Mouse (Mus musculus) midbrain, embryonic 16.5 days (tissue): ENCODE results near the gene Nfatc3. TPM values are rescaled to one million over a fixed set of nuclear protein-coding genes. Genes with fewer than 3 reads are reported as not detected.
A peak's percentile ranks its signal among the peaks of the same experiment; 100 is the strongest.
"Not testable (repeated sequence)": the region's sequence is repeated elsewhere in the genome, so short reads cannot be mapped to it uniquely, and the experiment has no call there.

ENCODE experiments used
- ATAC-seq: fragments of 200-750 bp; cut with Nextera tagmentation; 2 replicates; pipeline ENCODE4 v1.8.0; 2017; ENCODE audit warnings: moderate TSS enrichment
- H3K27ac ChIP-seq: fragments of 300-500 bp; sonication (generic); 2 replicates; pipeline ENCODE4 v1.5.1; 2014; ENCODE audit warnings: mild to moderate bottlenecking, low read length, mixed read lengths
- H3K27me3 ChIP-seq: fragments of 300-500 bp; sonication (generic); 2 replicates; pipeline ENCODE4 v1.6.1; 2014; ENCODE audit warnings: low read depth, low read length, mixed read lengths; ENCODE audit not compliant: control insufficient read depth, insufficient read depth
- H3K36me3 ChIP-seq: fragments of 300-500 bp; sonication (generic); 2 replicates; pipeline ENCODE4 v1.6.1; 2014; ENCODE audit warnings: mild to moderate bottlenecking, low read length, moderate library complexity, mixed read lengths; ENCODE audit not compliant: control insufficient read depth, insufficient read depth
- H3K4me1 ChIP-seq: fragments of 300-500 bp; sonication (generic); 2 replicates; pipeline ENCODE4 v1.6.1; 2014; ENCODE audit warnings: mild to moderate bottlenecking, low read length, mixed read lengths; ENCODE audit not compliant: control insufficient read depth, insufficient read depth
- H3K4me2 ChIP-seq: fragments of 300-500 bp; sonication (generic); 2 replicates; pipeline ENCODE4 v1.6.1; 2014; ENCODE audit warnings: mild to moderate bottlenecking, low read length, mixed read lengths
- H3K4me3 ChIP-seq: fragments of 300-500 bp; sonication (generic); 2 replicates; pipeline ENCODE4 v1.5.1; 2014; ENCODE audit warnings: low read depth, mild to moderate bottlenecking, low read length, moderate library complexity, mixed read lengths
- H3K9ac ChIP-seq: fragments of 300-500 bp; sonication (generic); 2 replicates; pipeline ENCODE4 v1.6.1; 2014; ENCODE audit warnings: low read depth, low read length, mixed read lengths
- H3K9me3 ChIP-seq: fragments of 300-500 bp; sonication (generic); replicated peaks from 2 replicates; pipeline ENCODE4 v1.6.1; 2014; ENCODE audit warnings: mild to moderate bottlenecking, low read length, mixed read lengths; ENCODE audit not compliant: control insufficient read depth, poor library complexity, severe bottlenecking
- WGBS: fragments of 180-500 bp; shearing (Covaris S2); extraction: QIAGEN DNeasy Blood & Tissue Kit; methylation state at CpG from one replicate; pipeline ENCODE4 v1.1.7; 2014; 5-methylcytosine and 5-hydroxymethylcytosine counted together
- polyA plus RNA-seq: library from polyadenylated mRNA; unstranded; fragments of >200 nt; fragmentation: Nextera tagmentation; extraction: Ambion mirVana; gene quantifications from 2 replicates; pipeline ENCODE4 v1.2.1, GENCODE M21; 2015

Nfatc3 gene
- polyA plus RNA-seq: 2.1 and 3.2 TPM in 2 replicates

DNA sequence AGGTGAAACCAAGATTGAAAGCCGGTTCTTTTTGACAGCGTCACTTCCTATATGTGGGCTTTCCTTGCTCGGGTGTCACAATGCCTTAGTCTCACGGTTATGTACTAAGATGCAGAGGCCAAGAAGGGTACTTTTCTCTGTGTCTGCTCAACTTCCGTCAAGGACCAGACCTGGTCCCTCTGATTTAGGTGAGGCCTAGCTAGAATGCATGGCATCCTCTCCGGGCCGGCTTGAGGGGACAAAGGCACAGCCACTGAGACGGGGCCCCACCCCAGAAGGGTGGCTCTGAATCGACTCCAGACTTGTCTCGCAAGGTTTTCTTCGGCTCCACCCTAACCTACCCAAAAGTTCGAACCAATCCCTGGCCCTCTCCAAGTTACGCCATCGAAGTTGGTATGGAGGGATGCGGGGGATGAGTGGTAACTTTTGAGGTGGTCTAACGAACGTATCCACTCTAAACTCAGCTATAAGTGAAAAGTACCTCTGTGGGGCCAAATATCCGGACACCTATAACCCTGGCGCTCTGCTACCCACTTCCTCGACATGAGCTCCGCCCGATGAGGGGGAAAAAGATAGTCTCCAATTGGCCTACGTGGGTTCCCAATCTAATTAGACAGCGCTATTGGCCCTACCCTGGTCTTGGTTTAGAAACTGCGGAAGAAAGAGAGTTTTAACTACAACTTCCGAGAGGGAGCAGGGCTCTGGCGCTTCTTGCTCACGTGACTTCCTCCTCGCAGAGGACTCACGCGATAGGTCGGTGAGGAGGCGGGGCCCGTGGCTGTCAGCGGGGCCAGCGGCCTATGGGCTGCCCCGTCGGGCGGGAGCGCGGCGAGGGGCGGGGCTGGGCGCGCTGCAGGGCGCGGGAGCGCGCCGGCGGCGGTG lies at the start of gene Nfatc3:
TSS of gene Nfatc3 (plus strand) at position 110 of the 882 bp plus-strand sequence.
- 2% methylated on average over 33 of the region's 52 CpGs for WGBS
- H3K27me3 ChIP-seq: no peaks in the 10 kb centered on the region

DNA sequence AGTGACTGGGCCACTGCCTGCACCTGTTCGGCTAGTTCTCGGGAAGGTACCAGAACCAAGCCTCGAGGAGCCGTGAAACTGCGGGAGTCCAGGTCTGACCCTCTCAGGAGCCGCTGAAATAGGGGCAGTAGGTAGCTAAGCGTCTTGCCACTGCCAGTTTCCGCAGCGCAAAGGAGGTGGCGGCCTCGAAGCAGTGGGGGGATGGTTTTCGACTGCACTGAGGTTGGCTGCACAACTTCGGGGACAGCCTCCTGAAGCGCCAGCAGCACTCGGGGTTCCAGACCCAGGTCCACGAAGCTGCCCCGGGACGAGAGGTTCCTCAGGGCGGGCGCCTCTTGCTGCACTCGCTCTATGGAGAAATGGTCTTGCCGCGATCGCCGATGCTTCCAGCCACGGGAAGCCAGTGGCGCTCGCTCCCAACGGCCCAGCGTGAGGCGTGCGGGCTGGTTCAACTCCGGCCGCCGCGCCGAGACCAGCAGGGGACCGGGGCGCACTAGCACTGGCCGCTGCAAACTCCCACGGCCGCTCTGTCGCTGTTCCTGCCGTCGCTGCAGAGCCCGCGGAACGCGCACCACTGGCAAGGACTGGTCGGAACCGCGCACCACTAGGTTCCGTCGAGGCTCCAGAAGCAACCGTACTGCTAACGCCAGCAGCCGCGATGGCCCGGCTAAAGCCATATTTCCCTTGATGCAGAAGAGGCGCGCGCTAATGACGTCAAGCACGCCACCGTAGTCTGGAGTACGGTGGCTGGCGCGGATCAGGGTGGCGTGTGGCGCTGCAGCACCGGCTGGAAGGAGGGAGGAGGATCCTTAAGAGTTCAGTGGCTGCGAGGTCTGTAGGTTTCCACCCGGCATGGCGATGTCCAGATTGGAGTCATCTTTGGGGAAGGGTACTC lies 47.6 kb upstream of the Nfatc3 start:
- H3K9ac ChIP-seq: peak overlapping the region; percentile 87
- H3K4me3 ChIP-seq: peak overlapping the region; percentile 93
- under 1% methylated on average over 74 of the region's 74 CpGs for WGBS
- H3K27ac ChIP-seq: peak overlapping the region; percentile 78
- no peaks in the 10 kb centered on the region for H3K9me3 ChIP-seq
- peaks cover 16% of the 10 kb centered on the region for H3K4me1 ChIP-seq
- H3K36me3 ChIP-seq: 0 out of 2 replicates have a peak, but pooled peaks cover 4% of the 10 kb centered on the region
- no peaks in the 10 kb centered on the region for H3K27me3 ChIP-seq
- peak; percentile 96 for ATAC-seq
- peak overlapping the region; percentile 97 for H3K4me2 ChIP-seq

More for the DNA sequence above, at the start of gene Nfatc3:
- H3K4me2 ChIP-seq: peak within 1 kb of the TSS; percentile 81
- H3K27ac ChIP-seq: peak within 1 kb of the TSS; percentile 87
- H3K4me3 ChIP-seq: peak within 1 kb of the TSS; percentile 52
- H3K9ac ChIP-seq: peak within 1 kb of the TSS; percentile 70
- peak; percentile 98 for ATAC-seq
- no peaks in the 10 kb centered on the region for H3K36me3 ChIP-seq
- H3K4me1 ChIP-seq: peaks cover 24% of the 10 kb centered on the region
- H3K9me3 ChIP-seq: no peaks in the 10 kb centered on the region

DNA sequence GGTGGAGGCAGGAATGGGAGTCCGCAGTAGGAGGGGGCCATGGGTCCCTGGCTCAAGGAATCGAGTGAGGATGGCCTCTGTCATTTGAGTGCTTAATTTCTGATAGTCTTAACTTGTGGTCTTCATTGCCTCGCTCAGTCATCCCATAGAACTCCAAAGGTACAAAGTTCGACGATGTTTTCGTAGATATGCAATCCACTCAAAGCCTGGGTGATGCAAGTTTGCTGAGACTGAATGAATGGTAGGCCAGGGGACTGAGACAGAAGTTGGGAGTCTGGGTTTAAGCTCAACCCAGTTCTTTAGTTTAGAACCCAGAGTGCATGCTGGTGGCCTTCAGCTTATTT lies 47.0 kb upstream of the Nfatc3 start, which contains the start of gene Ddx28:
TSS of gene Ddx28 (minus strand) at position 240 of the 344 bp plus-strand sequence.
- no peaks in the 10 kb centered on the region for H3K9me3 ChIP-seq
- peak within 1 kb of the TSS; percentile 97 for H3K4me2 ChIP-seq
- H3K36me3 ChIP-seq: peaks cover 4% of the 10 kb centered on the region; the same call in 1 of the 2 replicates
- ATAC-seq: no peak; the same call in 1 of the 2 replicates
- peak within 1 kb of the TSS; percentile 93 for H3K4me3 ChIP-seq
- WGBS: 3% methylated on average over 6 of the region's 6 CpGs
- H3K27ac ChIP-seq: peak within 1 kb of the TSS; percentile 78
- H3K27me3 ChIP-seq: no peaks in the 10 kb centered on the region
- peaks cover 16% of the 10 kb centered on the region for H3K4me1 ChIP-seq
- H3K9ac ChIP-seq: peak within 1 kb of the TSS; percentile 87

DNA sequence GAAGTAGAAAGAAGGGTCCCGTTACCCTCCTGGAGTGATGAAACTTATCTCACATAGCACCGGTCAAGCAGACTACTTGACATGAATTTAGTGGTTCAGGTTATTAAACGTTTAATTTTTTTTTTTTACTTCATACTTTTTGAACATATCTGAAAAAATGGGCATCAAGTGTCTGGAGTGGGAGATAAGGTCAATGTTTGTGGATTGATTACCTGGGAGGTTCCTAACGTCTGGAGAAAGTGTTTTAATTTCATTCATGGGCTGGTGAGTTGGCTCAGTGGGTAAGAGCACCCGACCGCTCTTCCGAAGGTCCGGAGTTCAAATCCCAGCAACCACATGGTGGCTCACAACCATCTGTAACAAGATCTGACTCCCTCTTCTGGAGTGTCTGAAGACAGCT lies 46.4 kb upstream of the Nfatc3 start:
- not testable (repeated sequence) for ATAC-seq, H3K27me3 ChIP-seq, H3K9ac ChIP-seq, H3K36me3 ChIP-seq, H3K27ac ChIP-seq, H3K9me3 ChIP-seq
- WGBS: 84% methylated on average over 8 of the region's 8 CpGs
- H3K4me2 ChIP-seq: peak overlapping the region; percentile 97
- peak overlapping the region; percentile 93 for H3K4me3 ChIP-seq
- peaks cover 16% of the 10 kb centered on the region for H3K4me1 ChIP-seq

DNA sequence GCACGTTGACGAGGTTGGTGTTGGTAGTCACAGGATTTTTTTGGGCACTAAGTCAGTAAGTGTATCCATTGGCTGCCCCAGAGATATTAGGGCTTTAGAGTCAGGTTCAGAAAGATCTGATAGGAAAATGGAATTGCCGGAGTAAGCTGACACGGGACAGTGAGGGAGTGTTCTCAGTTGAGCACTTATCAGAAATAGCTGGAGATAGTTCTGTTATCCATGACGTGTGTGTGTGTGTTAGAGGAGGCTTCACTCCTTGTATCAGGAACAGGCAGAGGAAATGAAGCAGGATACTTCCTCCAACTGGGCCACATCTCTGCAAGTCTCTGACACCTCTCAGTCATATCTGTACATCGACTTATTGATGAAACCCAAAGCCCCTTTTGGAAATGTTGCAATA lies 42.4 kb upstream of the Nfatc3 start:
- WGBS: 91% methylated on average over 6 of the region's 6 CpGs
- Histone ChIP-seq H3K9ac (no peak overlapping the region), H3K36me3 (peaks cover 7% of the 10 kb centered on the region; the same call in 1 of the 2 replicates), H3K27me3 (no peaks in the 10 kb centered on the region), H3K27ac (no peak overlapping the region), H3K9me3 (no peaks in the 10 kb centered on the region), H3K4me2 (no peak overlapping the region), H3K4me1 (peaks cover 5% of the 10 kb centered on the region; the same call in 1 of the 2 replicates), H3K4me3 (no peak overlapping the region)
- ATAC-seq: no peak

DNA sequence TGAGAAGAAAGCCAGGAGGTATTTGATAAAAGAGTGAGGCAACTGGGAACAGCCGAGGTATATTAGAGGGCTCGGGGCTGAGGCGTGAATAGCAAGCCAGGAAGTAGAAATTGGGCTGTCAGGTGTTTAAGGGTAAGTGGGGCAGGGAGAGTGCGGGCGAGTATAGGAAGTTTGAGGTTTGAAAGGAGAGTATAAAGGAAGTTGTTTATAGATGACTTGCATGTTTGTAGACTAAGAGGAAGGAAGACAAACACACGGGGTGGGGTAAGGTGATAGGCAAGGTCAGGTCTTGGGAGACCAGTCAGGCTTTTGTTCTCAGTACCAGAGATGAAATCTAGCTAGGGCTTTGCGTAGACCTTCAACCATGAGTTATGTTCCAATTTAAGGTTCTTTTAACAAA lies 41.5 kb upstream of the Nfatc3 start:
- no peak overlapping the region for H3K27ac ChIP-seq
- H3K4me1 ChIP-seq: peaks cover under 1% of the 10 kb centered on the region; the same call in 1 of the 2 replicates
- WGBS: 97% methylated on average over 7 of the region's 7 CpGs
- H3K4me3 ChIP-seq: no peak overlapping the region
- H3K4me2 ChIP-seq: no peak overlapping the region
- no peaks in the 10 kb centered on the region for H3K27me3 ChIP-seq
- no peak overlapping the region for H3K9ac ChIP-seq
- H3K36me3 ChIP-seq: peaks cover 7% of the 10 kb centered on the region; the same call in 1 of the 2 replicates
- H3K9me3 ChIP-seq: no peaks in the 10 kb centered on the region
- ATAC-seq: no peak

DNA sequence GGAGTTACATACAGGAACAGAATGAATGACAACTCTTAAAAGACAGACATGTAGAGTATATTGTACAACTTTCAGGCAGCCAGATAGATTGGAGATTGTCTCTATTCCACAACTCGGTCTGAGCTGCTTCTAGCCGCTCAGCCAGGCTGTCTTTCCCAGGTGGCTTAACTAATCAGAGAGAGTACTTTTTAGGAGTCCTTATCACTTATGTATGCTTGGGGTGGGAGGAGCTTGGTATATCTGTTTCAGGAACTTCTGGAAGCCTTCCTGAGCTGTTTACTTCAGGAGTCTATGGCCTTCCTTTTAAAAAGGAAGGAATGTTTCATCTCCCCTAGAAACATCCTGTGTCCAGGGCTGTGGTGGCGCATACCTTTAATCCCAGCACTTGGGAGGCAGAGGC lies 40.6 kb upstream of the Nfatc3 start:
- no peaks in the 10 kb centered on the region for H3K9me3 ChIP-seq
- no peak overlapping the region for H3K9ac ChIP-seq
- WGBS: 87% methylated on average over 3 of the region's 3 CpGs
- no peak for ATAC-seq
- H3K4me3 ChIP-seq: no peak overlapping the region
- H3K27me3 ChIP-seq: no peaks in the 10 kb centered on the region
- no peak overlapping the region for H3K4me2 ChIP-seq
- H3K4me1 ChIP-seq: no peaks in the 10 kb centered on the region
- no peak overlapping the region for H3K27ac ChIP-seq
- peaks cover 7% of the 10 kb centered on the region; the same call in 1 of the 2 replicates for H3K36me3 ChIP-seq

DNA sequence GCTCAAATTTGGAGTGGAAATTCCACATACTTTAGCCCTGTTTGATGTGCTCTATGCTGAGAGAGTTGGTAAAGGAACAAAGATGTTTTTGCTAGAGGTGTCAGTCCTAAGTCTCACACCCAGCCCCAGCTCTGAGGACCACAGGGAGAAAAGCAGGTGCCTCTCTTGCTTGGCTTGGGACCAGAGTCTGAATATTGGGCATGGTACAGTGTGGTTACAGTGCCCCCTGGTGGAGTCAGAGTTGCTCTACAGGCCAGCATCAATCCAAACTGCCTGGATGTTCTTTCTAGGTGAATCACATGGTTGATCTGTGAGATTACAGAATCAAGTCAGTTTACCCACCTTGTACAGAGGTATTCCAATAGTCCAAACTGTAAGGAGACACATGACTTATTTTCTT lies 36.2 kb upstream of the Nfatc3 start:
- Histone ChIP-seq H3K4me2 (no peak overlapping the region), H3K9me3 (no peaks in the 10 kb centered on the region), H3K36me3 (peaks cover 5% of the 10 kb centered on the region), H3K4me1 (no peaks in the 10 kb centered on the region), H3K4me3 (no peak overlapping the region), H3K9ac (no peak overlapping the region), H3K27me3 (no peaks in the 10 kb centered on the region), H3K27ac (no peak overlapping the region)
- peak; percentile 25; the same call in 1 of the 2 replicates for ATAC-seq
